Mouse (Mus musculus) forebrain, embryonic 11.5 days (tissue): ENCODE data around the gene Trip12. TPM values are rescaled to one million over a fixed set of nuclear protein-coding genes. Genes with fewer than 3 reads are reported as not detected.

Experiments
- ATAC-seq: fragments of 200-750 bp; cut with Nextera tagmentation; replicated peaks from 2 replicates; pipeline ENCODE4 v1.8.0; 2017; ENCODE audit warnings: moderate TSS enrichment; ENCODE audit not compliant: low FRiP score
- DNase-seq: peaks from one replicate; pipeline ENCODE4 v3.0.0-alpha.2; 2017; ENCODE audit warnings: low spot score
- H3K27ac ChIP-seq: fragments of 300-500 bp; sonication (generic); 2 replicates; pipeline ENCODE4 v1.5.1; 2014; ENCODE audit warnings: low read depth, low read length
- H3K27me3 ChIP-seq: fragments of 300-500 bp; sonication (generic); 2 replicates; pipeline ENCODE4 v1.6.1; 2014; ENCODE audit warnings: mild to moderate bottlenecking, low read length, mixed read lengths; ENCODE audit not compliant: control insufficient read depth, insufficient read depth
- H3K36me3 ChIP-seq: fragments of 300-500 bp; sonication (generic); 2 replicates; pipeline ENCODE4 v1.6.1; 2014; ENCODE audit warnings: mild to moderate bottlenecking, low read length, moderate library complexity, mixed read lengths; ENCODE audit not compliant: control insufficient read depth, insufficient read depth
- H3K4me1 ChIP-seq: fragments of 300-500 bp; sonication (generic); replicated peaks from 2 replicates; pipeline ENCODE4 v1.6.1; 2014; ENCODE audit warnings: low read length, mixed read lengths; ENCODE audit not compliant: control insufficient read depth, insufficient read depth
- H3K4me2 ChIP-seq: fragments of 300-500 bp; sonication (generic); 2 replicates; pipeline ENCODE4 v1.6.1; 2014; ENCODE audit warnings: low read depth, mild to moderate bottlenecking, low read length, moderate library complexity, mixed read lengths; ENCODE audit not compliant: severe bottlenecking
- H3K4me3 ChIP-seq: fragments of 300-500 bp; sonication (generic); 2 replicates; pipeline ENCODE4 v1.5.1; 2014; ENCODE audit warnings: low read depth, low read length
- H3K9ac ChIP-seq: fragments of 300-500 bp; sonication (generic); 2 replicates; pipeline ENCODE4 v1.6.1; 2014; ENCODE audit warnings: low read length
- H3K9me3 ChIP-seq: fragments of 300-500 bp; sonication (generic); 2 replicates; pipeline ENCODE4 v1.6.1; 2016; ENCODE audit warnings: low read length, mixed read lengths; ENCODE audit not compliant: control insufficient read depth
- WGBS: fragments of 180-500 bp; shearing (Covaris S2); extraction: QIAGEN DNeasy Blood & Tissue Kit; methylation state at CpG from one replicate; pipeline ENCODE4 v1.1.7; 2014; 5-methylcytosine and 5-hydroxymethylcytosine counted together
- polyA plus RNA-seq: library from polyadenylated mRNA; unstranded; fragments of >200 nt; fragmentation: Nextera tagmentation; extraction: Ambion mirVana; gene quantifications from 2 replicates; pipeline ENCODE4 v1.2.1, GENCODE M21; 2014

The Trip12 gene
- 85.4 and 98.9 TPM in 2 replicates for polyA plus RNA-seq

DNA sequence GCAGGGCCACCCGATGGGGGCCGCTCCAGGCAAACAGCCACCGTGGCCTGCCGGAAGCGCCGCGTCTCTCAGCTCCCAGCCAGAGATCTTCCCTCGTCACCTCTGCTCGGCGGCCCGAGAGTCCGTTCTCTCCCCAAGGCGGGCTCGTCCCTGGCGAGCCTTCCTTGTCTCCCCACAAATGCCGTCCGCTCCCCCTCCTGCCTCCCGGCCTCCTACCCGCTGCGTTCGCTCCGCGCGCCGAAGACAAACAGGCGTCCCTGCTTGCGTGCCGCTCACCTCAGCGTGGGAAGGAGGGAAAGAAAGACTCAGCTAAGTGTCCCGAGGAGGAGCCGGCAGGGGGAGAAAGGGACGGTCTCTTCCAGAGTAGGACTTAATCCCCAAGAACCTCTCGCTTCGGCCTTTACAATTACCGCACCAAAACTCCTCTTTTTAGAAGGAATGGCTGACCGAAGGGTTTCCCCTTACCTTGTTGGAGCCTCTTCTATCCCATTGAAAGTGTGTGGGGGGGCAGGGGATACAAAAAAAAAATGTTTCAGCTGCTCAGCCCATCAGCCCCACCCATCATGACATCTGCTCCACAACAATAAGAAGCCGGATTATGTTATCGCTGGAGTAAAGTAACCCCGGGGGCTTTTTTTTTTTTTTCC is at the start of gene Trip12:
TSS of gene Trip12 (minus strand) at position 499 of the 647 bp plus-strand sequence.
- ATAC-seq = peak; percentile 58; the same call in 1 of the 2 replicates
- WGBS = under 1% methylated on average over 37 of the region's 39 CpGs
- DNase-seq = no peak

DNA sequence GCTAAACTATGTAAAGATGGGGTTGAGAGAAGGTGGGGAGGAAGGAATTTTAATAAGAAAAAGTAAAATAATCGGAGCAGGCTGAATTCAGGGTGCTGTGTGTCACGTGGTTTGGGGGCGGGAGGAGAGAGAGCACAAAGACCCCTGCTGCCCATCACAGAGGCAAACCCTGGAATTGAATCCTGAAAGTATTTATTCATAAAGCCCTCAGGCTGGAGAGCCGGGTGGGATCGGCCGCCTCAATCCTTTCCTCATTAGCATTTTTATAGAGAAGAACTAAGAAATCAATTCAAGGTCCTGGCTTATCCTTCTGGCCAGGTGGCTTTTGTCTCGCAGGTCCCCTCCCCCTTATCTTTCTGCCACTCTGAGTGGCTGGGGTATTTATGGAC is 49.7 kb upstream of the Trip12 start:
- H3K9me3 ChIP-seq = no peaks in the 10 kb centered on the region
- H3K27ac ChIP-seq = peak overlapping the region; percentile 70
- H3K36me3 ChIP-seq = no peaks in the 10 kb centered on the region
- peak overlapping the region; percentile 31; the same call in 1 of the 2 replicates for H3K4me2 ChIP-seq
- WGBS = 6% methylated on average over 7 of the region's 7 CpGs
- H3K4me3 ChIP-seq = no peak overlapping the region
- H3K27me3 ChIP-seq = no peaks in the 10 kb centered on the region
- H3K9ac ChIP-seq = no peak overlapping the region
- peaks cover 10% of the 10 kb centered on the region; the same call in 1 of the 2 replicates for H3K4me1 ChIP-seq
- ATAC-seq (peak; percentile 90), DNase-seq (peak; percentile 68)

More for the DNA sequence above, at the start of gene Trip12:
- H3K36me3 ChIP-seq = no peaks in the 10 kb centered on the region
- H3K27ac ChIP-seq = peak within 1 kb of the TSS; percentile 93
- peak within 1 kb of the TSS; percentile 77 for H3K4me2 ChIP-seq
- no peaks in the 10 kb centered on the region for H3K27me3 ChIP-seq
- peak within 1 kb of the TSS; percentile 96 for H3K4me3 ChIP-seq
- peak within 1 kb of the TSS; percentile 95 for H3K9ac ChIP-seq
- no peaks in the 10 kb centered on the region for H3K4me1 ChIP-seq
- H3K9me3 ChIP-seq = no peaks in the 10 kb centered on the region

DNA sequence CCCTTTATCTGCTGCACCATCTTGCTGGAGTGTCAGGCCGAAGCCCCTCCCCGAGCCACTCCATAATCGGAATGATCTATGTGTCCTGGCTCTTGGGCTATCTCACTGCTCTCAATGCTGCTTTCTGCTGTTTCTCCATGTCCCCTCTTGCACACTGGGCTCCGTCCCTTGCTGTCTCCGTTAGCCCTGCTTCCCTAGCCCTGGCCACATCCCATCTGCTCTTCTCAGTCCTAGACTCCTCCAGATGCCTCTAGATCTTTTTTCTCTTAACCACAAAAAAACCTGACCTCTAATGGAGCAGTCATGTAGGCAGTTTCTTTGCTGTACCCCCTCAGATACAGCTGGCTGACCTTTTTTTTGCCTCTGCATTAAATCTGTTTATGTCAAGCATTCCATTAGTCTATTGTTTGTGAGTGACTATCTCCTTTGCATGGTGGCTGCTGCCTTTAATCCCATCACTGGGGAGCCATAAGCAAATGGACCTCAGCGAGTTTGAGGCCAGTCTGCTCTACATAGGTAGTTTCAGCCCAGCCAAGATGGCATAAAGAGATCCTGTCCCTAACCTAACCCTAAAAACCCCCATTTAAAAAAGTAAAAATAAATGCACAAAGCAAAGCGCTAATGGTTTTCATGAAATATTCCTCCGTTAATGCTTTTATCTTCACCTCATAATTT is 49.2 kb upstream of the Trip12 start:
- 30% methylated on average over 8 of the region's 8 CpGs for WGBS
- H3K27ac ChIP-seq = peak overlapping the region; percentile 57
- H3K9me3 ChIP-seq = no peaks in the 10 kb centered on the region
- ATAC-seq = peak; percentile 49
- no peaks in the 10 kb centered on the region for H3K27me3 ChIP-seq
- peak overlapping the region; percentile 31; the same call in 1 of the 2 replicates for H3K4me2 ChIP-seq
- H3K4me3 ChIP-seq = no peak overlapping the region
- DNase-seq = no peak
- no peaks in the 10 kb centered on the region for H3K36me3 ChIP-seq
- H3K4me1 ChIP-seq = peaks cover 10% of the 10 kb centered on the region; the same call in 1 of the 2 replicates
- H3K9ac ChIP-seq = no peak overlapping the region; the same call in 1 of the 2 replicates

DNA sequence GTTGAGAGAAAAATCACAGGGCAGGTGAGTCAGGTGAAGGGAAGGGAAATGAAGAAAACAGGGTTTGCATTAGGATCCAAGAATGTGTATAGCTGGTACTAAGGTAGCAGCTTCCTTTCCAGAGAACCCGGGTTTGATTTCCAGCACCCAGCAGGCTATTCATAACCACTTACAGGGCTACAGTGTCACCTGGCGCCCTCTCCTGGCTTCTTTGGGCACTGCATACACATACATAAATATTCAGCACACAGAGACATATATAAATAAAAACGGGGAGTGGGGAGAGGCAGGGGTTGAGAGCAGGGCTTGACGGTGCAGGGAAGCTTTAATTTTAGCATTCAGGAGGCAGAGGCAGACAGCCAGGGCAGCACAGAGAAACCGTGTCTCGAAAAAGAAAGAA is 45.6 kb upstream of the Trip12 start:
- H3K4me3 ChIP-seq = no peak overlapping the region
- no peaks in the 10 kb centered on the region for H3K9me3 ChIP-seq
- no peak overlapping the region for H3K4me2 ChIP-seq
- no peak overlapping the region for H3K9ac ChIP-seq
- H3K4me1 ChIP-seq = peaks cover 10% of the 10 kb centered on the region; the same call in 1 of the 2 replicates
- WGBS = 87% methylated on average over 6 of the region's 6 CpGs
- no peak overlapping the region for H3K27ac ChIP-seq
- no peaks in the 10 kb centered on the region for H3K27me3 ChIP-seq
- no peak for ATAC-seq
- H3K36me3 ChIP-seq = no peaks in the 10 kb centered on the region
- no peak for DNase-seq

DNA sequence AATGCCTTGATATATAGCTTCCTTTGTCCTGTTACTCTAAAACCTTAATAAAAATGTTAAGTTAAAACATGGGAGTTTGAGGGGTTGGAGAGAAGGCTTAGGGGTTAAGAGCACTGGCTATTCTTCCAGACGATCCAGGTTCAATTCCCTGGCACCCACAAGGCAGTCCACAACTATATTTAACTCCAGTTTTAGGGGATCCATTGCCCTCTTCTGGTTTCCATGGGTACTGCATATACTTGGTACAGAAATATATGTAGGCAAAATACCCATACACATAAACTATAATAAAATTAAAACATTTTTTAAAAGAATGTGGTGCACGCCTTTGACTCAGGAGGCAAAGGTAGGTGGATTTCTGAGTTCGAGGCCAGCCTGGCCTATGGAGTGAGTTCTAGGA is 44.9 kb upstream of the Trip12 start:
- Histone ChIP-seq H3K9ac (no peak overlapping the region), H3K4me2 (no peak overlapping the region), H3K9me3 (no peaks in the 10 kb centered on the region), H3K27ac (no peak overlapping the region), H3K36me3 (no peaks in the 10 kb centered on the region), H3K27me3 (no peaks in the 10 kb centered on the region), H3K4me3 (no peak overlapping the region), H3K4me1 (peaks cover 4% of the 10 kb centered on the region; the same call in 1 of the 2 replicates)
- ATAC-seq (no peak), DNase-seq (no peak)
- 87% methylated on average over 3 of the region's 3 CpGs for WGBS

DNA sequence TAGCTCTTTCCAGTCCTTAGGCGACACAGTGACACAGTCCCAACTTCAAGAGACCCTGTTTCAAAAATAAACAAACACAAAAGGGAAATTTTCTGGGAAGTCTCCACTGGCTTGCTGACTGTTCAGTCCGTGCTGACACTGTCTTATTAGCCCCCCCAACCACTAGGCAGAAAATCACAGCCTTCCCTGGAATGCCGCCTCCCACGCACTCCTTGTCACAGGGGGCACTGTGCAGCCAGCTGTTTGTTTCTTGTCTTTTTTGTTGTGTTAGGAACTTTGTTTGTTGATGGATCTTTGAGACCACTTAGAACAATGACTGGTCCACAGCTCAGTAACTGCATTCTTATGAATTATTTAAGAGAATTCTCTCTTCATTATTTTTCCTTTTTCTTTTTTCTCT is 43.6 kb upstream of the Trip12 start:
- no peak overlapping the region for H3K9ac ChIP-seq
- no peaks in the 10 kb centered on the region for H3K9me3 ChIP-seq
- H3K27ac ChIP-seq = no peak overlapping the region
- H3K4me1 ChIP-seq = no peaks in the 10 kb centered on the region
- H3K4me2 ChIP-seq = no peak overlapping the region
- no peaks in the 10 kb centered on the region for H3K36me3 ChIP-seq
- DNase-seq (no peak), ATAC-seq (no peak)
- H3K27me3 ChIP-seq = no peaks in the 10 kb centered on the region
- WGBS = 79% methylated on average over 4 of the region's 4 CpGs
- H3K4me3 ChIP-seq = no peak overlapping the region

DNA sequence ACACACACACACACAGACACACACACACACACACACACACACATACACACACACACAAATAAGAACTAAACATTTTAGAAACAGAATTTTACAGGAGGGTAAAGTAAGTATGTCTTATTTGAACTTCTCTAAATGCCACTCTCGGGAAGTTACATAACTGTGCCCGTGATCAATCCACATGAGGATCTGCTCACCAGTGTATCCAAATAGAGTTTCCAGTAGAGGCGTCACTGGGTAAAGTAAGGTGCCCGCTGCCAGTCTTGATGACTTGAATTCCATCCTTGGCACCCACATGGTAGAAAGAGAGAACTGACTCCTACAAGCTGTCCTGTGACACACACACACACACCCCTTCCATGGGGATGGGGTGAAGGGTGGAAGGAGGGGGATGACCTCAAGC is 42.6 kb upstream of the Trip12 start:
- Histone ChIP-seq H3K36me3 (no peaks in the 10 kb centered on the region), H3K4me3 (no peak overlapping the region), H3K4me1 (no peaks in the 10 kb centered on the region), H3K4me2 (no peak overlapping the region), H3K9ac (no peak overlapping the region), H3K9me3 (no peaks in the 10 kb centered on the region), H3K27me3 (no peaks in the 10 kb centered on the region), H3K27ac (no peak overlapping the region)
- ATAC-seq (no peak), DNase-seq (no peak)
- WGBS = 91% methylated on average over 4 of the region's 4 CpGs

DNA sequence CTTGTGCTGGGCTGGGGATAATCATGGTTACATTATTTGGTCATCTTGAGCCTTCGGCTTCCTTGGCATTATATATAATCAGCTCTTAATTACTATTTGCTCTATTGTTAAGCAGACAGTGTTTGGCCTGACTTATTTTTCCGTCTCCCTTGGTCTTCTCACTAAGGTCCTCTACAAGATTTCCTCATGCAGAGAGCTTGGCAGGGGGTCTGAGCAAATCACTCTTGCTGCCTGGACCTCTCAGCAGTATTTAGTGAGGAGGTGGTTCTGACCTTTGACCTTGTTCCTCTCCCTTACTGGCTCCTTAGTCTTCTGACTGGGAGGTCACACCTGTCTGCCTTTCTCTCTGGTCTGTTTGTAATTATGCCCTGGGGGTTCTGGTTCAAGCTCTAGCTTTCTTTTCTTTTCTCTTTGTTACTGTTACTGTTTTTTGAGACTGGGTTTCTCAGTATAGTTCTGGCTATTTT is 41.8 kb upstream of the Trip12 start:
- no peak overlapping the region for H3K27ac ChIP-seq
- no peak overlapping the region for H3K4me3 ChIP-seq
- no peak overlapping the region for H3K4me2 ChIP-seq
- H3K4me1 ChIP-seq = no peaks in the 10 kb centered on the region
- H3K36me3 ChIP-seq = no peaks in the 10 kb centered on the region
- no peaks in the 10 kb centered on the region for H3K9me3 ChIP-seq
- no peak for DNase-seq
- no peak for ATAC-seq
- no peak overlapping the region for H3K9ac ChIP-seq
- 18% methylated on average over 2 of the region's 2 CpGs for WGBS
- H3K27me3 ChIP-seq = no peaks in the 10 kb centered on the region
